Mouse (Mus musculus) CD4-positive, CD25-positive, alpha-beta regulatory T cell, adult 4 months (primary cell): Measurements from ENCODE around the gene Gm42417. TPM values are rescaled to one million over a fixed set of nuclear protein-coding genes. Genes with fewer than 3 reads are reported as not detected.

Source experiments
- ATAC-seq: one replicate; pipeline ENCODE4 v1.8.0; 2017
- polyA plus RNA-seq, 2 experiments: library from polyadenylated mRNA; unstranded; fragments of 100-300 nt; shearing (Covaris generic); gene quantifications; one replicate each; pipeline ENCODE4 v1.2.1; 2017

Gm42417 gene
- polyA plus RNA-seq, 2 experiments from 2014 or later: 2.3 TPM; not detected in 1

DNA sequence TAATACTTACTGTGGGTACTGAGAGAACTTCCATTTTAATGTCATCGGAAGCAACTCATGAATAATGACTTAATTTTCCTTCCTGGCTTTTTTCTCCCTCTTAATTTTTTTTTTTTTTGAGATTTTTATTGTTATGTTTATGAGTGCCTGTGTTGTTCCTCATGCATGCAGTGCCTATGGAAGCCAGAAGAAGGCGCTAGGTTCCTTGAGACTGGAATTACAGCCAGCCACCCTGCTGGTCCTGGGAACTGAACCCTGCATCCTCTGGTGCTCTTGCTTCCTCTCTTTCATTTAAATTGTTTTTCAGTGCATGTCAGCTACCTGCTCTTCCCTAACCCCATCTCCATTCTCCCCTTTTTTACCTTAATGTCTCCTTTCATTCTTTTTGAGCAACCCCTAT lies 25.5 kb downstream of the Gm42417 start:
- ATAC-seq: no peak

DNA sequence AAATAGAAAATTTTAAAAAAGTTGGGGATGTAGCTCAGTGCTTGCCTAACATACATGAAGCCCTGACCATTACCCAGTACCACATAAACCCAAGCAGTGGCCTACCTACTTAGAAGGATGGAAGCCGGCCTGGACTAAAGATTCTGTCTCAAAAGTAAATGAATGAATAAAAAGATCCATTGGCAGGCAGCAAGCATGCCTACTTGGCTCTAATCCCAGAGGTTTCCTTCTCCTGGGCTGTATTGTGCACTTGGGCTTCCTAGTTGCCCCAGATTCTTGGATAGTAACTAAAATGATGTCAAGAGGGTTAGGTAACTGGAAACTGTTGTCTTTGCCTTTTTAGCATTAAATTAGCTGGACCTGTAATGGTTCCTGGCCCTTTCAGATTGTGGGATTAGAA lies 25.9 kb downstream of the Gm42417 start:
- no peak for ATAC-seq

DNA sequence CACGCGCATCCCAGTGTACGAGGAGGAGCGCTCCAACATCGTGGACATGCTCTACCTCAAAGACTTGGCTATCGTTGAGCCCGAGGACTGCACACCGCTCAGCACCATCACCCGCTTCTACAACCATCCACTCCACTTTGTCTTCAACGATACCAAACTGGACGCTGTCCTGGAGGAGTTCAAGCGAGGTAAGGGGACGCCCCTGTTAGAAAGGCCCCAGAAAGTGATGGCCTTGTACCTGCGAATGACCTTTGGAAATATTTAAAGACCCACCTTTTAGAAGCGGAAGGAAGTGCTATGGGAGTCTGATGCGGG lies 26.3 kb downstream of the Gm42417 start:
- ATAC-seq: no peak

DNA sequence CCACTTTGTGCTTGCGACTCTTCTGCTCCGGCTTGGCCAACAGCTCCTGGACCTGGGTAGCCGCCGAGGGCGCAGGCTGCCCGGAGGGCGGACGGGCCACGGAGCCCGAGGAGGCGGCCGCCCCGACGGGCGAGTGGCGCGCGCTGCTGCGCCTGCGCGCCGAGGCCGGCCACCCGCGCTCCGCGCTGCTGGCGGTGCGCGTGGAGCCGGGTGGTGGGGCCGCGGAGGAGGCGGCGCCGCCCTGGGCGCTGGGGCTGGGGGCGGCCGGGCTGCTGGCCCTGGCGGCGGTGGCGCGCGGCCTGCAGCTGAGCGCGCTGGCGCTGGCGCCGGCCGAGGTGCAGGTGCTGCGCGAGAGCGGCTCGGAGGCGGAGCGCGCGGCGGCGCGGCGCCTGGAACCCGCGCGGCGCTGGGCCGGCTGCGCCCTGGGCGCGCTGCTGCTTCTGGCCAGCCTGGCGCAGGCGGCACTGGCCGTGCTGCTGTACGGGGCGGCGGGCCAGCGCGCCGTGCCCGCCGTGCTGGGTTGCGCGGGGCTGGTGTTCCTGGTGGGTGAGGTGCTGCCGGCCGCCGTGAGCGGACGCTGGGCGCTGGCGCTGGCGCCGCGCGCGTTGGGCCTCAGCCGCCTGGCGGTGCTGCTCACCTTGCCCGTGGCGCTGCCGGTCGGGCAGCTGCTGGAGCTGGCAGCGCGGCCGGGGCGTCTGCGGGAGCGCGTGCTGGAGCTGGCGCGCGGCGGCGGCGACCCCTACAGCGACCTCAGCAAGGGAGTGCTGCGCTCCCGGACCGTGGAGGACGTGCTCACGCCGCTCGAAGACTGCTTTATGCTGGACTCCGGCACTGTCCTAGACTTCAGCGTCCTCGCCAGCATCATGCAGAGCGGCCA lies 26.9 kb downstream of the Gm42417 start:
- peak; percentile 35 for ATAC-seq

DNA sequence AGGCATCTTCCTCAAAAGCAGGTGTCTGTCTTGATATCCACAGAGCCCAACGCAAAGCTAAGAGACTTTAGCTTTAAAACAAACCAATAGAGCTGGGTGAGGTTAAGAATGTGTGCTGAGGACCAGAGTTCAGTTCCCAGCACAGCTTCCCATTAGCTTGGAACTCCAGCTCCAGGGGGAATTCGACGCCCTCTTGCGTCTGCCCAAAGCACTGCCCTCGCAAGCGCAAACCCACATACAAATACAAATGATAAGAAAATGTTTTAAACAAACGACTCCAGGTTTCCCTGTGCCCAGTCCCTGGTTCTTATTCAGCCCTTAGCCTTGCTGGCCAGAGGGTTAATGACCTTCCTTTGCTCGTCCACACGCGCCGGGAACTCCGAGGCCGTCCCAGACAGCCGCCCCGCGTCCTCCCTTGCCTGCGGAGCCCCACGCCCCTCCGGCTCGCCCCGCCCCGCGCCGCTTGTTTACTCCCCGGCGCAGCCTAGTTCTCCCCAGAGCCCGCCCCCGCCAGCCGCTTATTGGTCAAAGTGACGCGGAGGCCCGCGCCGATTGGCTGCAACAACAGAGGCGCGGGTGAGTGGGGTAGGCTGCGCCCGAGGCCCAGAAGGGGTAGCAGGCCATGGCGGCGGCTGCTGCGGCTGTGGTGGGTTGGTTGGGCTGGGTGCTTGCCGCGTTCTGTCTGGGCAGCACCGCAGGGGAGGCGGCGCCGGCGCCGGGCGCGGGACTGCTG lies 27.8 kb downstream of the Gm42417 start, which contains the start of gene Cnnm3:
TSS of gene Cnnm3 (plus strand) at position 579 of the 733 bp plus-strand sequence.
- peak; percentile 99 for ATAC-seq

DNA sequence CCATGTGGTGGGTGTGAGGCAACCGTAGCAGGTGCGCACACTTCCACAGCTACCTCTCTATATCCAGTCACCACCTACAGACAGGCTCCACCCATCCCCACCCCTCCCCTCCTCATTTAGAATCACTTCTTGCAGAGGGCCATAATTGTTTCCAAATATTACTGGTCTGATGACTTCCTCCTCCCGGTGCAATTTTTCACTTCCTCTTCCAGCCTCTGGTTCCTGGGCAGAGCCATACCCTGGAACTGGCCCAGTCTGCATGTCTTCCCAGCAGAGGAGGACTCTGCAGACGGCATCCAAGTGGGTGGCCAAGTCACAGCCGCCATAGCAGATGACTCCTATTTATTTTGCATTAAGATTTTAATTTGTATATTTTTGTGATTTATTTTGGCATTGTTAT lies 31.0 kb downstream of the Gm42417 start:
- ATAC-seq: no peak

DNA sequence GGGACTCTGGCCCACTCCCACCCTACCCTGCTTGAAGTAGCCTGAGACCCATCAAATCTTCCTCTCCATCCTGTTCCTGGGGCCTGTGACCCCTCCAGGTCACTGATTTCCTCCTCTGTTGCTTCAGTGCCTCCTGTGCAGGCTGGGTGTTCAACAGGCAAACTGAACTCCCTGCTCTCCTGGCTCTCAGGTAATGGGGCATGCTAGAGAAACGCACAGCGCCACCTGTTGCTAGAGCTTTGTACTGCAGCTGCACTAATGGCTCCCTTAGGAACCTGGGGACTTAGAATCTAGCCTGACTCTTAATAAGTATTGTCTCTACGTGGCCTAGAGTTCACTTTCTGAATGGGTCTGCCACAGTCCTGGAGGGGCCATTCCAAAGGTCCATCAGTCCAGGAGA lies 38.0 kb downstream of the Gm42417 start:
- peak; percentile 83 for ATAC-seq

DNA sequence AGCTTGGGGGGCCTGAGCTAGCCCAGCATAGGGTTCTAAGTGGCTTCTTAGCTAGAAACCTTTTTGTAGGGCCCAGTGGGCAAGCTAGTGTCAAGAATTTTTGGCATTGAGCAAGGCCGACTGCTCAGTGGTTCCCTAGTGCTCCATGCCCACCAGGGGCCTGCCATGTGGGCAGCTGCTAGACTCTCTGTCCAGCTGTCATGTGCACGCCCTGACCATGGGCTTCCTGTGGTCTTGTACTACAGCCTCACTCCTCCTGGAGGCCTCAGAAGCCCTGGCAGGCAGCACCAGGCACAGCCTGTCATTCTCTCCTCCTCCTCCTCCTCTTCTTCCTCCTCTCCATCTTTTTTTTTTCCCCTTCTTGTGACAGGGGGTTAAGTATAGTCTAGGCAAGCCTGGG lies 41.9 kb downstream of the Gm42417 start:
- no peak for ATAC-seq

DNA sequence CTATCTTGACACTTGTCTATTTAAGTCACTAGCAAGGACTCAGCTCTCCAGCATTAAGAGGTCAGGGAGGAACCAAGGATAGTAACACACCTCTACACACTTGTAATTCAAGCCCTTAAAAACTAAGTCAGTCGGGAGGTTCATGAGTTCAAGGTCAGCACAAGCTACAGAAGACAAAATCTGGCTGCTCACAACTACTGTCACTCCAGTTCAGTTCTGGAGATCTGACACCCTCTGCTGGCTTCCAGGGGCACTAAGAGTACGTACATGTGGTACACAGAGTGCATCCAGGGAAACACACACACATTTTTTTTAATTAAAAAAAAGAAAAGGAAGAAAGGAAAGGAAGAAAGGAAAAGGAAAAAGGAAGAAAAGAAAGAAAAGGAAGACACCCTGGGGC lies 42.5 kb downstream of the Gm42417 start:
- no peak for ATAC-seq

DNA sequence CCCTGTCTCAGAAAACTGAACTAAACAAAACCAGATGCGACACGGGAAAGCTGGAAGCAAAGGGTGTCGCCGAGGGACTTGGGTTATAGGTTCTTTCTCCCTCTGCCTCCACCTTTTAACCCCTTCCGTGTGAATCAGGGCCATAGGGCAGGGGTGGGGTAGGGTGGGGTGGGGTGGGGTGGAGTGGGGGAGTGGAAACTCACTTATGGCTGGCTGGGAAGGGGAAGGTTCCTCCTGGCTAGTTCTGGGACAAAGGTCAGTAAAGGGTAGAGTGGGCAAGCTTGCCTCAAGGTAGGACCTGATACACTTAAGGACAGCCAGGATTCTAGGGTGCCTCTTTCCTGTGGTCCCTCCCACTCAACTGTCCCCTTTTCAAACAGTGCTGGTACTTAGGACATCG lies 45.9 kb downstream of the Gm42417 start:
- ATAC-seq: no peak

DNA sequence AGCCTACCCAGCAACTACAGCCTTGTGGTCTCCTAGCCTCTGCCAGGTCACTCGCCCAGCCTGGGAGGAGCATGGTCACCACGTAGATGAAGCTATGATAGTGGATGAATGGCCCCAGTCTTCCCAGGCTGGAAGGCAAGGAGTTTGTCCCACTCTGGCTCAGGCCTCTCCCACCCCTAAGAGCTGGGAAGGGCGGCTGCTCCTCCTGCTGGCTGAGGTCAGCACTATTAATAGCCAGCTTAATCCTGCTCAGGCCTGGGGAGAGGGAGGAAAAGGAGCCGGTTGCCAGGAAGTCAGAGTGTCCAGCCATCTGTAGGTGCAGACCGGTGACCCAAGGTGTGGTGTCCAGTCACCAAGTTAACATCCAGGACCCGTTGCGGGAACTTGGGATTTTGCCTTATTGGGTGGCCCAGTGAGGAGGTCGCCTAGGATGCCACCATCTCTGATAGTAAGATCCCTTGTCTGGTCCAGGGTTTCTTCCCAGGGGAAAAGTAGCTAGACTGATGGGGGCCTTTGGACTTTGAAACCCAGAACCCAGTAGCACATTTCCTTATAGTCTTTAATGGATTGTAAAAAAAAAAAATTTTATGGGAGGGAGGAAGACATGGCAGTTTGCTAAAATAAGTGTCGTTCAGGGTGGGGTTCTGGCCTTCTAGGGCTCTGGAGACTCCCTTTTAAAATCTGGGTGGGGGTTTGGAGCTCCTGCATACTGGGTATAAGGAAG lies 46.7 kb downstream of the Gm42417 start:
- ATAC-seq: no peak

DNA sequence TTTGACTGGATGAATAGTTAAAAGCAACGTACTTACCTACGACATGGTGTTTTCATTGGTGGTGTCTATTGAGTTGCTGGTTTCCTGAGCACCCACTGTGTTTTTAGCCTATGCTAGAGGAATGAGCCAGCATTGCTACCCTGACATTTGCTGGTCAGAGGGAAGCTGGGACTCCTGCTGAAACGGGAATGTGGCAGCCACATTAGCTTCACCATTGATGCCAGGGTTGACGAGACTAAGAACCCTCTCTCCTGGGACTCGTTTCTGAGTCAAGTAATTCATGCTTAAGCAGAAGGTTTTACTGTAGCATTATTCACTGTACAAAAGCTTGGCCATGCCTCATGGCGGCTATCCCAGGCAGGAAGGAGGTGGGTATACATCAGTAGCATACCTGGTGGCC lies 49.6 kb downstream of the Gm42417 start:
- ATAC-seq: no peak

DNA sequence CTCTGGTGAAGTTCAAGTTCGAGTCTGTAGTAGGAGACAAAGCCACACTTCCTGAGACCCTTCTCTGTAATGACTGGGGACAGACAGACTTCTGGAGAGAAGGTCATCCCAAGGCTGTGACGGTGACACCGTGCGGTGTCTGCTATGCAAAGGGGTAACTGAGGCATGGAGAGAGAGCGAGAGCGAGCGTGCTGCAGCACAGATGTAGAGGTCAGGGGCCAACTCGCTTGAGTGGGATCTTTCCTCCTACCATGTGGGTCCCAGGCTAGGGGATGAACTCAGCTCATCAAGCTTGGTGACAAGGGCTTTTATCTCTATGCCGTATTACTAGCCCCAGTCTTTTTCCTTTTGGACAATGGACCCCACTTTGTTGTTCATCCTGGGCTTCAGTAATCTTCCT lies 52.1 kb downstream of the Gm42417 start:
- no peak for ATAC-seq

DNA sequence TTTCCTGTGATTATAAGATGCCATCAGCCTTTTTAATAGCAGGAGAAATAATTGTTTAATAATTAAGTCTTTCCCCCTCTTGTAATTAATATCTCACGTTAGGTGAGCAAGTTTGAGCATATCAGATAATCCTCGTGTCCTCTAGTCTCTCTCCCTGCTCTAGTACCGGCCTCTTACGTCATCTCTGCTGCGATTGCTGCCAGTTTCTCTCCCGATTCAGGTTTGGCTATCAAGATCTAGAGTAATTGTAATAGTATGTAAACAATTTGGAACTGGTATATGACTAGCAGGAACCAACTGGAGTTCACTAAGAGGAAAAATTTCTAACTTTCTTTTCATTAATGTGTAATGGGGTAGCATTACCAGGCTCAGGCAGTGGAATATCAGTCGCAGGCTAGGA lies 54.1 kb downstream of the Gm42417 start:
- no peak for ATAC-seq

DNA sequence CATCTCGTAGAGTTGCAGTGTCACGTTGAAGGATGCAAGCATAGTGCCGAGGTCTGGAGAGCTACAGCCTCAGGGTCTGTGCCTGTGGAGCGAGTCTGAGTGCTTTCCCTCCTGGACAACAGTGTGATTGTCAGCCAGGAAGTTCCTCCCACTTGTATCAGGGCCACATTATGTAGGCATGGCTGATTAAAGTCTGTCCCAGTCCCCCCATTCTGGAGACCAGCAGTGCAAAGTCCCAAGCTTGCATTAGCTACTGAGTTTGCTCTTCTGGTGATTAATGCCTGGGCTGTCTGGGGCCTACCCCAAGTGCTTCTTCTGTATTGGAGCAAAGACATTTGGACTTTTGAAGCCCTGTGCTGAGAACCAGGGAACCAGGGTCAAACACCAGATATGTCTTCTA lies 55.4 kb downstream of the Gm42417 start:
- no peak for ATAC-seq

Other genes starting within 250 kb of the Gm42417 start
- 100 to 1,000 TPM in 1 of 2 experiments, 10 to 100 TPM in 1; 92.4 to 160 TPM for gene Arid5a, start 231.7 kb downstream of the Gm42417 start, polyA plus RNA-seq
- 10 to 100 TPM; 52.6 to 88.0 TPM for gene Kansl3, start 170.2 kb downstream of the Gm42417 start, polyA plus RNA-seq
- under 1 TPM; 0.48 to 0.67 TPM for gene Fer1l5, start 167.1 kb downstream of the Gm42417 start, polyA plus RNA-seq
- gene Lman2l, start 94.2 kb downstream of the Gm42417 start, polyA plus RNA-seq: 10 to 100 TPM; 11.0 to 11.8 TPM
- gene Cnnm4, start 67.8 kb downstream of the Gm42417 start, polyA plus RNA-seq: 10 to 100 TPM; 12.3 to 19.6 TPM
- gene Cnnm3, start 27.6 kb downstream of the Gm42417 start, polyA plus RNA-seq: 1 to 10 TPM; 7.5 to 7.6 TPM
- 100 to 1,000 TPM in 1 of 2 experiments, 10 to 100 TPM in 1; 39.3 to 112 TPM for gene Ankrd23, start 2.5 kb downstream of the Gm42417 start, polyA plus RNA-seq
- gene Ankrd39, start 8.0 kb upstream of the Gm42417 start, polyA plus RNA-seq: 10 to 100 TPM; 19.4 to 23.9 TPM
- under 1 TPM in 1 of 2 experiments, not detected in 1; 0.22 TPM for gene Sema4c, start 18.9 kb upstream of the Gm42417 start, polyA plus RNA-seq
- not detected for gene Fam178b, start 143.8 kb upstream of the Gm42417 start, polyA plus RNA-seq
- gene Cox5b, start 152.0 kb upstream of the Gm42417 start, polyA plus RNA-seq: 100 to 1,000 TPM; 191 to 317 TPM
- not detected for gene 4933424G06Rik, start 170.7 kb upstream of the Gm42417 start, polyA plus RNA-seq
- 10 to 100 TPM; 39.0 to 63.5 TPM for gene Actr1b, start 175.0 kb upstream of the Gm42417 start, polyA plus RNA-seq
- gene Zap70, start 222.4 kb upstream of the Gm42417 start, polyA plus RNA-seq: 100 to 1,000 TPM; 178 to 289 TPM